Mouse (Mus musculus) thymus, postnatal 25 days (tissue): ENCODE measurements around the gene H2-Q10.
"Not testable (repeated sequence)": the region's sequence is repeated elsewhere in the genome, so short reads cannot be mapped to it uniquely, and the experiment has no call there.

Experiments
- DNase-seq: peaks from one replicate; pipeline ENCODE4 v3.0.0; 2022

Gene H2-Q10

GRCm38 (mm10) chr17:35460513-35461341 is 9.2 kb upstream of the H2-Q10 start:
- DNase-seq, result not testable (repeated sequence)

- peak; percentile 32 for DNase-seq
Observed at GRCm38 (mm10) chr17:35465651-35466050, 4.2 kb upstream of the H2-Q10 start.

GRCm38 (mm10) chr17:35468936-35469335 is 953 bp upstream of the H2-Q10 start:
- not testable (repeated sequence) for DNase-seq

- peak; percentile 63 for DNase-seq
Observed at GRCm38 (mm10) chr17:35484066-35484465, 14.2 kb downstream of the H2-Q10 start.

- no peak for DNase-seq
Observed at GRCm38 (mm10) chr17:35485702-35486101, 15.8 kb downstream of the H2-Q10 start.

GRCm38 (mm10) chr17:35486726-35487125 is 16.8 kb downstream of the H2-Q10 start:
- DNase-seq, result no peak

GRCm38 (mm10) chr17:35488041-35488440 is 18.2 kb downstream of the H2-Q10 start:
- DNase-seq, result no peak

- DNase-seq, result no peak
Observed at GRCm38 (mm10) chr17:35490320-35490719, 20.4 kb downstream of the H2-Q10 start.

- DNase-seq, result no peak
Observed at GRCm38 (mm10) chr17:35497124-35497523, 27.2 kb downstream of the H2-Q10 start.

GRCm38 (mm10) chr17:35502226-35502625 is 32.3 kb downstream of the H2-Q10 start:
- no peak for DNase-seq

GRCm38 (mm10) chr17:35502762-35503161 is 32.9 kb downstream of the H2-Q10 start:
- DNase-seq, result no peak

- no peak for DNase-seq
Observed at GRCm38 (mm10) chr17:35503849-35504248, 34.0 kb downstream of the H2-Q10 start.

- DNase-seq, result no peak
Observed at GRCm38 (mm10) chr17:35504628-35505481, 35.0 kb downstream of the H2-Q10 start.

- no peak for DNase-seq
Observed at GRCm38 (mm10) chr17:35505776-35506175, 35.9 kb downstream of the H2-Q10 start, which contains the start of gene Pou5f1. Gene Pou5f1, plus strand, starts transcription at chr17:35506018.

GRCm38 (mm10) chr17:35506881-35507280 is 37.0 kb downstream of the H2-Q10 start:
- DNase-seq, result no peak

- DNase-seq, result no peak
Observed at GRCm38 (mm10) chr17:35507556-35508260, 37.8 kb downstream of the H2-Q10 start.

- not testable (repeated sequence) for DNase-seq
Observed at GRCm38 (mm10) chr17:35508279-35508678, 38.4 kb downstream of the H2-Q10 start.

- DNase-seq, result peak; percentile 73
Observed at GRCm38 (mm10) chr17:35509284-35509683, 39.4 kb downstream of the H2-Q10 start.

- DNase-seq, result no peak
Observed at GRCm38 (mm10) chr17:35512916-35513626, 43.2 kb downstream of the H2-Q10 start.

- DNase-seq, result peak; percentile 86
Observed at GRCm38 (mm10) chr17:35513886-35514285, 44.0 kb downstream of the H2-Q10 start.

GRCm38 (mm10) chr17:35514756-35515155 is 44.9 kb downstream of the H2-Q10 start:
- DNase-seq, result no peak

GRCm38 (mm10) chr17:35515911-35516640 is 46.2 kb downstream of the H2-Q10 start:
- DNase-seq, result peak; percentile 55
